Mouse (Mus musculus) E14TG2a.4 (cell line): ENCODE results near the gene Ap5m1.

ENCODE experiments used
- CTCF ChIP-seq: conservative IDR thresholded peaks from 2 replicates; pipeline ENCODE4 v1.5.1; 2014; ENCODE audit warnings: low read length
- NANOG ChIP-seq: IDR thresholded peaks from 2 replicates; pipeline ENCODE4 v1.6.1; 2014; ENCODE audit warnings: borderline replicate concordance, low read length, mixed read lengths

DNA sequence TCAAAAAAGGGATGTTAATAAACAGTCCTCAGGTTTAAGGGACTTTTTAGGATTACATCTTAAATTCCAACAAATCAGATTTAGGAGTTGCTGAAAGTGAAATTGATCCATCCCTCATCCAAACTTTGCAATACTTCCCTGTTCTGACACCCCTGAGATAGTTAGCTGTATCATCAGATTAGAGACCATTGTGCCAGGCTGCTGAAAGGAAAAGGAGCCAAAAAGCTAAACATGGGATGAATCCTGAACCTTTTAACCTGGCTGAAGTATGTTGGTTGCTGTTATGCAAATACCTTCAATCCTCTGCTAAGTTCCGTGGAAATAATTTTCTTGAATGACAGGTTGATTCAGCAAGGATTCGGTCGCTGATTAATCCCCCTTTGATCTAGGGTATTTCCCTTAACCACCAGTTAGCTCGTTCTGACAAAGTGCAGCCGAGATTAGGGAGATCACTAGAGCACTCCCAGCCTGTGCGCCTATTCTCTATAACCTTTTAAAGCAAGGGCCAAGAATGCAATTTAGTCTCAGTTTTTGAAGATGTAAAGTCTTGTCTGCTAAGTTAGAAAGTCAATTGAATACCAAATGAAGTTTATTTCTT lies 23.7 kb downstream of the Ap5m1 start:
- TF ChIP-seq CTCF (no peak), NANOG (no peak)
